Comparison of ENCODE assay signal across 16 mouse cellular contexts in genomic region chr9:119523301-119523700, GRCm38 (mm10). TPM values are rescaled to one million over a fixed set of nuclear protein-coding genes. Genes with fewer than 3 reads are reported as not detected.
DNase-seq lines count a peak whose midpoint lies in the region; ATAC-seq lines count a peak whose summit lies in the region.
"Had no signal": no experiment of that assay in that cellular context is flagged by ENCODE, and none has a peak within 500 bp of the region (broad histone marks: within the 10 kb centered on the region; RNA-seq: fewer than 3 reads in every experiment).

No protein-coding gene starts in this region.

- 51% methylated on average over 8 of the region's 8 CpGs for WGBS in heart, embryonic 15.5 days
- 83% methylated on average over 8 of the region's 8 CpGs for WGBS in intestine, embryonic 16.5 days

- H3K27ac ChIP-seq in heart, embryonic 15.5 days: peak overlapping the region; percentile 46
- H3K27ac ChIP-seq in intestine, embryonic 16.5 days (ENCODE audit: low read length): no peak overlapping the region
- H3K27ac ChIP-seq: intestine, embryonic 15.5 days; limb, embryonic 13.5 days; midbrain, embryonic 15.5 days had no signal

- ATAC-seq in heart, embryonic 15.5 days (replicated peaks; ENCODE audit: insufficient number of reproducible peaks, insufficient read depth, low FRiP score, low read depth): 0 out of 2 replicates have a peak, but pooled peaks have one; percentile 20
- ATAC-seq in intestine, embryonic 16.5 days: no peak
- ATAC-seq: intestine, embryonic 15.5 days; midbrain, embryonic 15.5 days had no signal

- H3K4me2 ChIP-seq in heart, embryonic 15.5 days: no peak overlapping the region
- H3K4me2 ChIP-seq in intestine, embryonic 16.5 days (ENCODE audit: low read depth, low read length): no peak overlapping the region
- H3K4me2 ChIP-seq: intestine, embryonic 15.5 days; limb, embryonic 13.5 days; midbrain, embryonic 15.5 days had no signal

- H3K27me3 ChIP-seq in heart, embryonic 15.5 days: 0 out of 2 replicates have a peak, but pooled peaks cover 1% of the 10 kb centered on the region
- H3K27me3 ChIP-seq in intestine, embryonic 16.5 days (replicated peaks; ENCODE audit: control insufficient read depth, insufficient read depth, low read length): no peaks in the 10 kb centered on the region
- H3K27me3 ChIP-seq: intestine, embryonic 15.5 days had no signal

- H3K9ac ChIP-seq in heart, embryonic 15.5 days: no peak overlapping the region
- H3K9ac ChIP-seq in intestine, embryonic 16.5 days (ENCODE audit: low read depth, low read length): no peak overlapping the region
- H3K9ac ChIP-seq: intestine, embryonic 15.5 days; limb, embryonic 13.5 days; midbrain, embryonic 15.5 days had no signal

- DNase-seq in heart, adult 18-20 months: peak; percentile 69 to 74
- no peak for DNase-seq in heart, postnatal 25 days (ENCODE audit: low spot score)
- peak; percentile 4 for DNase-seq in NIH3T3 (ENCODE audit: low read depth)
- DNase-seq in kidney, postnatal 25 days: peak; percentile 70 to 76
- no peak for DNase-seq in cerebellum, adult 18-20 months
- DNase-seq in thymus, postnatal 25 days: no peak
- DNase-seq: cerebellum, adult 11-12 months; layer of hippocampus, postnatal 36 days; lung, adult 2 months; right cerebral cortex, adult 18-20 months had no signal

- H3K9me3 ChIP-seq in heart, embryonic 15.5 days (replicated peaks): no peaks in the 10 kb centered on the region
- H3K9me3 ChIP-seq in intestine, embryonic 16.5 days (ENCODE audit: control insufficient read depth, low read length): peaks cover 3% of the 10 kb centered on the region; the same call in 1 of the 2 replicates
- H3K9me3 ChIP-seq: intestine, embryonic 15.5 days; midbrain, embryonic 15.5 days had no signal

- peaks cover 17% of the 10 kb centered on the region for H3K4me1 ChIP-seq in heart, embryonic 15.5 days (replicated peaks)
- no peaks in the 10 kb centered on the region for H3K4me1 ChIP-seq in intestine, embryonic 16.5 days (ENCODE audit: control insufficient read depth, insufficient read depth, low read length)
- H3K4me1 ChIP-seq: intestine, embryonic 15.5 days had no signal

- intact Hi-C loops in heart, postnatal 25 days (cut with DNase I): no loop called here

- H3K4me3 ChIP-seq in heart, embryonic 15.5 days: no peak overlapping the region
- no peak overlapping the region for H3K4me3 ChIP-seq in intestine, embryonic 16.5 days (ENCODE audit: low read length)
- H3K4me3 ChIP-seq: erythroblast, embryonic 14.5 days; intestine, embryonic 15.5 days; limb, embryonic 13.5 days; midbrain, embryonic 15.5 days had no signal

- 0 out of 2 replicates have a peak, but pooled peaks cover 6% of the 10 kb centered on the region for H3K36me3 ChIP-seq in heart, embryonic 15.5 days
- H3K36me3 ChIP-seq in intestine, embryonic 16.5 days (ENCODE audit: control insufficient read depth, insufficient read depth, low read length): no peaks in the 10 kb centered on the region
- H3K36me3 ChIP-seq: intestine, embryonic 15.5 days; limb, embryonic 13.5 days; midbrain, embryonic 15.5 days had no signal

RNA-seq across cellular contexts. Expression of gene Scn5a, which starts 55.5 kb away (rescaled TPM):
- total RNA-seq in heart, adult 18-20 months (2021): 100 to 1,000 TPM; 174 to 194 TPM
- total RNA-seq in heart, postnatal 25 days (2021): 100 to 1,000 TPM; 141 to 144 TPM
- 7.0 and 9.0 TPM in 2 replicates for polyA plus RNA-seq in heart, embryonic 15.5 days (2015; fragmentation: Nextera tagmentation; extraction: Ambion mirVana)
- 0.26 and 0.29 TPM in 2 replicates for polyA plus RNA-seq in intestine, embryonic 16.5 days (2015; fragmentation: Nextera tagmentation; extraction: Ambion mirVana)
- polyA plus RNA-seq: erythroblast, embryonic 14.5 days had no signal

Comparison
In these comparisons a context has a peak if more than half of its experiments do, and no peak if none do; other contexts are left out.
1. DNase-seq: peak in heart, adult 18-20 months (2 of 2), NIH3T3 (single experiment) and kidney, postnatal 25 days (2 of 2); none in heart, postnatal 25 days (single experiment), cerebellum, adult 18-20 months (0 of 2) and thymus, postnatal 25 days (single experiment).